Mouse (Mus musculus) cerebellum, adult (tissue): ENCODE results near the gene Mtr.
A peak's percentile ranks its signal among the peaks of the same experiment; 100 is the strongest.
"Not testable (repeated sequence)": the region's sequence is repeated elsewhere in the genome, so short reads cannot be mapped to it uniquely, and the experiment has no call there.

Experiments
- ATAC-seq: cut with Nextera tagmentation; 2 replicates; pipeline ENCODE4 v1.9.2; 2017; ENCODE audit warnings: mild to moderate bottlenecking, moderate library complexity, mixed read lengths; ENCODE audit not compliant: insufficient number of reproducible peaks, low FRiP score, low TSS enrichment

Mtr gene

DNA sequence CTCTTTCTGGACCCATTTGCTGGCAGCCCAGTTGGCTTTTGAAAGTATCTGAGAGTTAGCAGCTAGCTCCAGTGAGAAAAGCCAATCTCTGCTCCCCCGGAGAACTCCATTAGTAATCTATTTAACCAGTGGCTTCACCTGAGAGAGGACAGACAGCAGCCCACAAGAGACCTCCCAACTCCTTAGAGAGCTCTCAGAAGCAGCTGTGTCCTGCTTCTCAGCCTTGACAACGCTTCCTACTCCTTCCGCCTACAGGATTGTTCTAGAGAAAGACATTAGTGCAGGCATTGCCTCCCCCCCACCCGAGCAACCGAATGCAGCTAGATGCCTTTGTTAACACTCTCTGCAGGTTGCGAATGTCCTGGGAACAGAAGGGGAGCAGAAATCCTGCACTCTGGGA is 91.5 kb downstream of the Mtr start:
- no peak for ATAC-seq

- ATAC-seq: no peak
Measured at GRCm38 (mm10) chr13:12165461-12166058, 92.4 kb downstream of the Mtr start.

DNA sequence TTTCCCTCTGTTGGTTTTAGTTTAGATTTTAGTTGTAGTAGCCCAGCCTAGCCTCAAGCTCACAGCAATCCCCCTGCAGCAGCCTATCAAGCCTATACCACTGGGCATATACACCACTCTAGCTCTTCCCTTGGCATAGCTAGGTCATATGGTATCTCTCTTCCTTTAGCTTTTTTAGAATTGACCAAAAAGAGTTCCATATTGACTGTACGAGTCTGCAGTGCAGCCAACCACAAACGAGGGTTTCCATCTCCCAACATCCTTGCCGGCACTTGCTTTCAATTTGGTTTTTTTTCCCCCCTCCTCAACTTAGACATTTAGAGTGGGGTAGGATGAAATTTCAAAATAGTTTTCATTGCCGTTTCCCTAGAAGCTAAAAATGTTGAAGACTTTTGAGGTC is 95.5 kb downstream of the Mtr start:
- ATAC-seq: no peak

DNA sequence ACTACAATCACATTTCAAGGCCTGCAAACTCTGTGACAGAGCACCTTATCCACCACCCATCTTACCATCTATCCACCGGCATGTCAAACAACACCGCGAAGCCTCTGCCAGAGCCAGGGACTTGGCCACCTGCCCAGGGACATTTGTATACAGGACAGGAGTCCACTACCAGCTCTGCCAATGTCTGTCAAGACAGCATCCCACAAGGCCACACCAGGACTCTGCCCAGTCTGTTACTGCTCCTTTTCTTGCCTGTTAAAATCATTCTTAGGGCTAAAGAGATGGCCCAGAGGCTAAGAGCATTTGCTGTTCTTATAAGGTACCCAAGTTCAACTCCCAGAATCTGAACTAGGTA is 97.8 kb downstream of the Mtr start:
- ATAC-seq: peak; percentile 32; the same call in 1 of the 2 replicates

DNA sequence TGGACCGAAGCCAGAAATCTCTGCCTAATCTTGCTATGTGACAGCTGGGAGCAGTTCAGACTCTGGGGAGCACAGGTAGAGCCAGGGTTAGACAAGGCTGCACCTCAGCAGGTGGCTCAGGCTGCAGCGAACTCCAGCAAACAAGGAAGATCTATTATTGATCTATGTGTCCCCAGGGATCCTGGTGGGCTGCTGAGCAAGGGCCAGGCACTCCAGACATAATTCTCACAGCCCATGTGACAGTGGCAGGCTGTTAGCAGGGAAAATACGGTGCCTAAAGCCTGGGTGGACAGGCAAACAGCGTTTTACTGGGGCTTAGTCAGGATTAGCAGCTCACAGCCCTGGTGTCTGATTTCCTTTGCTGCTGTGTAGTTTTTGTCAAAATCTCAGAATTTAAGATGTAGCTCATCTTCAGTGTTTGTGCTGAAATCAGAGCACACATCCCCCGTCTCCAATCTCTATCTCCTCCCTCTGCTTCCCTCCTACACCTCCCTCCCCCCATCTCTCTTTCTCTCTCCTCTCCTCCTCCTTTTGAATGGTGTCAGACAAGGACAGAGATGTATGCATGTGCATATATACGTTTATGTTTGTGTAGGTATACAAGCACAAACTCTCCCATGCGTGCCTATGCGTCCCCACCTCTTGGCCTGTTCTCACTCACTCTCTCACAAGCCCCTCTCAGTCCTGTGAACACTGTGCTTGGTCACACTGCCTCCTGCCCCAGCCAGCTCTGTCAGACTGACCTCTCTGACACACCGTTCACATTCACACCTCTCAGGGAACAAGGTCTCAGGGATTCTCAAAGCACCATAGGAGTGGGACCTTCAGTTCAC is 98.4 kb downstream of the Mtr start:
- ATAC-seq: no peak; the same call in 1 of the 2 replicates

DNA sequence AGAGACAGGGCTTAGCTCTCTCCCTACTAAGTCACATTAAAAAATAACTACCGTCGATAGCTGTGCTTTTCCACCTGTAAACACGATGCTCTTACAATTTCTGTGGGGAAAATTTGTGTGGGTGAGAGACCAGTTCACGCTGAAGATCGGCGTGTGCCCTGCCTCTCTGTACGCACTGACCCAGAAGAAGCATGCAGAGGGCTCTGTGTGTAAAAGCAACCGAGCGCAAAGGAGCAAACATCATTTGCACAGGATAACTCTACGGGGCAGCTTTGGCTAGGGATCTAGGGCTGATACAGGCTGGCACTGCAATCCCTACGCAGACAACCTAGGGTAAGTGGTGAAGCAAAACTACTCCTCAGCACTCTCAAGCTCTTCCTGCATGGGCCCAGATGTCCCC is 104.0 kb downstream of the Mtr start:
- no peak for ATAC-seq

DNA sequence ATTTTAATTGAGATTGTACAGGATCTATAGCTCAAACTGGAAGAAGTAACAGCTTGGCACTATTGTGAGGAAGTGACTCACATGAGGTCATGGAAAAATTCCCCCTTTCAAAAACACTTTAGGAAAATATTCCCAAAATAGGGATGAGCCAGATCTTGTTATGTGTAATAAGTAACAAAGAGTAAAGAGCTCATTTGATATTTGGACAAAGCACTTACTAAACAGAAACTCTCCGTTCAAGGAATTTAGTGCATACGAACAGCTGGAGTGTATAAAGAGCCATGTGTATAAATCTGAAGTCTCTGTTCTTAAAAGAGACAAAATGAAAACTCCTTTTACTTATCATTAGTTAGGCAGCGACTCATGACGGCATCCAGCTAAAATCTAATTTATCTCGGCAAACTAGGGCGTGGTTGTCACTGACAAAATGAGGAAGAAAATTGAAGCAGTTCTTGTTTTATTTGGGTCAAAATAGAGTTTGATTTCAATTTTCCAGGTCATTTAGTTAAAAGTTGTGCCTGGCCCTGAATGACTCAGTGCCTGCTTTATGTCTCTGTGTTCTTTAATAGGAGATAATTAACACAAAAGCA is 110.9 kb downstream of the Mtr start:
- no peak for ATAC-seq

GRCm38 (mm10) chr13:12146402-12146801 is 111.5 kb downstream of the Mtr start:
- no peak for ATAC-seq

DNA sequence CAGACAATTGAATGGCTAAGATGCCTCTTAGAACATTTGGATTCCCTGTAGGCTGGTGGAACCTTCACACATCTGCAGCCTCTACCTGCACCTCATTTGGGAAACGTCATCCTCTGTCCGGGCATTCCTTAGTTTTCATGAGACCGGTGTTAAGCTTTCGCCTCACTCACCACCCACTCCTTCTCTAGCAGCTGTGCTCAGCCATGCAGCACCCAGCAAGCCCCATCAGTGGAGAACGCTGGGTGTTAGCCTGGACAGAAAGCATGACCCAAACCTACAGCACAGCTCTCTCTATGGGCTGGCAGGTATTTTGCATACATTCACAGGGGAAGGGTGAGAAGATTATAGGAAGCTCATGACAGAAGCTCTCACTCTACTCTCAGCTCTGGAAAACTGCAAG is 114.6 kb downstream of the Mtr start:
- ATAC-seq: no peak

DNA sequence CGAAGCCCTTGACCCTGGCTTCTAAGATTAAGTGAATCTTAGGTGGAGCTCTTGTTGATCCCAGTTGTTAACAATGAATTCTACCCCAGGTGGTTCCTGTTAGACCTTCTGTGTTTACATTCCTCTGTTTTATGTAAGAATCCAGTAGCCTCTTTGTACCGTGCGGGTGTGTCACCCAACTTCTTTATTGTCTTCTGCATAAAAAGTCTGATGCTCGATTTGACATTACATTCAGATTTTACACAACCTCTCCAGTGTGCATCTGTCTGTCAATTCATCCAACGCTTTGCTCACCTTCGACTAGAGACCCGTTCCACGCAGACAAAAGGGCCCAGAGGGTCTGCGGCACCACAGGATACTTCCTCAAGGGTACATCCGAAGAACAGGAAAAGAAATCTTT is 121.5 kb downstream of the Mtr start:
- ATAC-seq: not testable (repeated sequence)

DNA sequence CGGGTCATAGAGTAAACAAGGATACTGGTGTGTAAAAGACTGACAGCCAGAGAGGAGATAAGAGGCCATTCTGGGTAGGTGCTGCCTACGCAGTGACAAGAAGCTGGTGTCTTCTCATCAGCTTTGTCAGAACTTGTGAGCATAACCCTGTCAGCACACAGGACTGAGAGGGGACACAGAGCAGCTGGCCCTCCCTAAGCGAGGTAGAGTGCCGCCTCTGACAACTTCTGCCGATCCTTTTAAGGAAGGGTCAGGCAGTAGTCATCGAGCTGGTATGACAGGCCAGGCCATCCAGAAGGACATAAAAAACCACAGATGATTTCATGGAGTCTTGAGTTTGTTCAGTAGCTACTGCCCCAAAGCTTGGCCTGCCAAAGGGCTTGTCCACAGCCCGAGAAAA is 124.4 kb downstream of the Mtr start:
- ATAC-seq: no peak
